Mouse (Mus musculus) olfactory bulb, adult 2 months (tissue): ENCODE data around the gene Impdh2.

Experiments
- CTCF ChIP-seq: fragments of 200-500 bp; IDR thresholded peaks from 2 replicates; pipeline ENCODE4 v1.5.1; 2012; ENCODE audit warnings: low read depth, mild to moderate bottlenecking, low read length, moderate library complexity; ENCODE audit not compliant: insufficient read depth
- POLR2A ChIP-seq: fragments of 200-500 bp; IDR thresholded peaks from 2 replicates; pipeline ENCODE4 v1.6.1; 2012; ENCODE audit warnings: mild to moderate bottlenecking, low read depth, low read length, moderate library complexity; ENCODE audit not compliant: insufficient read depth

- no peak for TF ChIP-seq POLR2A
- no peak for TF ChIP-seq CTCF
Measured at GRCm38 (mm10) chr9:108546875-108547274, 13.2 kb upstream of the Impdh2 start.
